Mouse (Mus musculus): ENCODE data around the gene Tsnax. TPM values are rescaled to one million over a fixed set of nuclear protein-coding genes. Genes with fewer than 3 reads are reported as not detected.

Gene Tsnax
- total RNA-seq, 2 experiments from 2014 or later = 135 to 151 TPM

- DNase-seq = no peak
These were observed 70.9 kb downstream of the Tsnax start for GRCm38 (mm10) chr8:125083746-125084145.

Small RNAs within 50 kb of the gene (microRNA-seq; reads per million reads assigned to microRNA genes)
- gene Gm22197 = 0 reads per million in 2 experiments

Other genes with a start within 250 kb of the Tsnax start
- gene Trim67, start 219.9 kb upstream of the Tsnax start, total RNA-seq (2021) = 1 to 10 TPM; 3.1 to 3.9 TPM
- 10 to 100 TPM; 55.6 to 68.3 TPM for gene Gnpat, start 150.0 kb upstream of the Tsnax start, total RNA-seq (2021)
- gene 2810004N23Rik, start 149.9 kb upstream of the Tsnax start, total RNA-seq (2021) = 10 to 100 TPM; 23.3 to 26.1 TPM
- 10 to 100 TPM; 36.6 to 36.8 TPM for gene Exoc8, start 115.3 kb upstream of the Tsnax start, total RNA-seq (2021)
- 10 to 100 TPM; 14.4 to 16.1 TPM for gene Sprtn, start 115.1 kb upstream of the Tsnax start, total RNA-seq (2021)
- gene Egln1, start 63.7 kb upstream of the Tsnax start, total RNA-seq (2021) = 10 to 100 TPM; 62.5 to 63.4 TPM
- gene Disc1, start 41.2 kb downstream of the Tsnax start, total RNA-seq (2021) = 1 to 10 TPM; 4.4 to 6.4 TPM